Mouse (Mus musculus): ENCODE data around the gene Mesp2.
A peak's percentile ranks its signal among the peaks of the same experiment; 100 is the strongest.

Mesp2 gene

GRCm38 (mm10) chr7:79842163-79842562 is 31.6 kb downstream of the Mesp2 start:
- no peak overlapping the region for H3K4me3 ChIP-seq (replicated peaks; ENCODE audit: low read length)
- peaks cover 27% of the 10 kb centered on the region for H3K27me3 ChIP-seq (ENCODE audit: insufficient read depth, low read length)
- peaks cover 15% of the 10 kb centered on the region for H3K4me1 ChIP-seq (replicated peaks; ENCODE audit: low read depth, low read length)
- H3K36me3 ChIP-seq (ENCODE audit: insufficient read depth, low read length): peaks cover 22% of the 10 kb centered on the region
- TF ChIP-seq CTCF (conservative IDR thresholded peaks at IDR 0.05; ENCODE audit: low read length) (no peak), POU5F1 (IDR thresholded peaks at IDR 0.05; ENCODE audit: borderline replicate concordance, low read length) (no peak), NANOG (IDR thresholded peaks at IDR 0.05; ENCODE audit: borderline replicate concordance, low read length) (no peak)
- no peaks in the 10 kb centered on the region for H3K9me3 ChIP-seq (ENCODE audit: low read length)

- Histone ChIP-seq H3K4me1 (replicated peaks; ENCODE audit: low read depth, low read length) (peaks cover 30% of the 10 kb centered on the region), H3K36me3 (ENCODE audit: insufficient read depth, low read length) (peaks cover 12% of the 10 kb centered on the region), H3K27me3 (ENCODE audit: insufficient read depth, low read length) (peaks cover 40% of the 10 kb centered on the region), H3K9me3 (ENCODE audit: low read length) (no peaks in the 10 kb centered on the region), H3K4me3 (replicated peaks; ENCODE audit: low read length) (no peak overlapping the region)
- TF ChIP-seq POU5F1 (IDR thresholded peaks at IDR 0.05; ENCODE audit: borderline replicate concordance, low read length): no peak
- TF ChIP-seq CTCF (conservative IDR thresholded peaks at IDR 0.05; ENCODE audit: low read length): no peak
- TF ChIP-seq NANOG (IDR thresholded peaks at IDR 0.05; ENCODE audit: borderline replicate concordance, low read length): no peak
Measured at GRCm38 (mm10) chr7:79844090-79844802, 33.7 kb downstream of the Mesp2 start.

GRCm38 (mm10) chr7:79846342-79846741 is 35.8 kb downstream of the Mesp2 start:
- Histone ChIP-seq H3K27me3 (ENCODE audit: insufficient read depth, low read length) (peaks cover 49% of the 10 kb centered on the region), H3K9me3 (ENCODE audit: low read length) (no peaks in the 10 kb centered on the region), H3K4me1 (replicated peaks; ENCODE audit: low read depth, low read length) (peaks cover 36% of the 10 kb centered on the region), H3K4me3 (replicated peaks; ENCODE audit: low read length) (no peak overlapping the region), H3K36me3 (ENCODE audit: insufficient read depth, low read length) (peaks cover 5% of the 10 kb centered on the region; the same call in 1 of the 2 replicates)
- TF ChIP-seq NANOG (IDR thresholded peaks at IDR 0.05; ENCODE audit: borderline replicate concordance, low read length) (no peak), CTCF (conservative IDR thresholded peaks at IDR 0.05; ENCODE audit: low read length) (no peak), POU5F1 (IDR thresholded peaks at IDR 0.05; ENCODE audit: borderline replicate concordance, low read length) (no peak)

GRCm38 (mm10) chr7:79847456-79848451 is 37.2 kb downstream of the Mesp2 start:
- no peaks in the 10 kb centered on the region for H3K36me3 ChIP-seq (ENCODE audit: insufficient read depth, low read length)
- TF ChIP-seq POU5F1 (IDR thresholded peaks at IDR 0.05; ENCODE audit: borderline replicate concordance, low read length) (no peak), CTCF (conservative IDR thresholded peaks at IDR 0.05; ENCODE audit: low read length) (no peak), NANOG (IDR thresholded peaks at IDR 0.05; ENCODE audit: borderline replicate concordance, low read length) (no peak)
- peaks cover 47% of the 10 kb centered on the region for H3K27me3 ChIP-seq (ENCODE audit: insufficient read depth, low read length)
- peaks cover 32% of the 10 kb centered on the region for H3K4me1 ChIP-seq (replicated peaks; ENCODE audit: low read depth, low read length)
- H3K4me3 ChIP-seq (replicated peaks; ENCODE audit: low read length): peak overlapping the region; percentile 81
- H3K9me3 ChIP-seq (ENCODE audit: low read length): no peaks in the 10 kb centered on the region

GRCm38 (mm10) chr7:79856305-79856704 is 45.8 kb downstream of the Mesp2 start:
- H3K9me3 ChIP-seq (ENCODE audit: low read length): no peaks in the 10 kb centered on the region
- H3K4me3 ChIP-seq (replicated peaks; ENCODE audit: low read length): no peak overlapping the region
- no peak for TF ChIP-seq POU5F1 (IDR thresholded peaks at IDR 0.05; ENCODE audit: borderline replicate concordance, low read length)
- no peak for TF ChIP-seq NANOG (IDR thresholded peaks at IDR 0.05; ENCODE audit: borderline replicate concordance, low read length)
- TF ChIP-seq CTCF (conservative IDR thresholded peaks at IDR 0.05; ENCODE audit: low read length): no peak
- no peaks in the 10 kb centered on the region for H3K27me3 ChIP-seq (ENCODE audit: insufficient read depth, low read length)
- peaks cover 39% of the 10 kb centered on the region for H3K4me1 ChIP-seq (replicated peaks; ENCODE audit: low read depth, low read length)
- H3K36me3 ChIP-seq (ENCODE audit: insufficient read depth, low read length): no peaks in the 10 kb centered on the region

- Histone ChIP-seq H3K36me3 (ENCODE audit: insufficient read depth, low read length) (no peaks in the 10 kb centered on the region), H3K27me3 (ENCODE audit: insufficient read depth, low read length) (no peaks in the 10 kb centered on the region), H3K9me3 (ENCODE audit: low read length) (no peaks in the 10 kb centered on the region), H3K4me3 (replicated peaks; ENCODE audit: low read length) (no peak overlapping the region), H3K4me1 (replicated peaks; ENCODE audit: low read depth, low read length) (peaks cover 58% of the 10 kb centered on the region)
- no peak for TF ChIP-seq NANOG (IDR thresholded peaks at IDR 0.05; ENCODE audit: borderline replicate concordance, low read length)
- TF ChIP-seq POU5F1 (IDR thresholded peaks at IDR 0.05; ENCODE audit: borderline replicate concordance, low read length): no peak
- no peak for TF ChIP-seq CTCF (conservative IDR thresholded peaks at IDR 0.05; ENCODE audit: low read length)
Measured at GRCm38 (mm10) chr7:79858202-79858934, 47.8 kb downstream of the Mesp2 start.

- Histone ChIP-seq H3K4me1 (replicated peaks; ENCODE audit: low read depth, low read length) (peaks cover 59% of the 10 kb centered on the region), H3K27me3 (ENCODE audit: insufficient read depth, low read length) (no peaks in the 10 kb centered on the region), H3K36me3 (ENCODE audit: insufficient read depth, low read length) (no peaks in the 10 kb centered on the region), H3K9me3 (ENCODE audit: low read length) (no peaks in the 10 kb centered on the region), H3K4me3 (replicated peaks; ENCODE audit: low read length) (no peak overlapping the region)
- TF ChIP-seq NANOG (IDR thresholded peaks at IDR 0.05; ENCODE audit: borderline replicate concordance, low read length) (no peak), POU5F1 (IDR thresholded peaks at IDR 0.05; ENCODE audit: borderline replicate concordance, low read length) (no peak), CTCF (conservative IDR thresholded peaks at IDR 0.05; ENCODE audit: low read length) (no peak)
Measured at GRCm38 (mm10) chr7:79858956-79859630, 48.6 kb downstream of the Mesp2 start.

Data from E14TG2a.4 (cell line).